Mouse (Mus musculus) midbrain, embryonic 10.5 days (tissue): ENCODE measurements around the gene Prr13. TPM values are rescaled to one million over a fixed set of nuclear protein-coding genes. Genes with fewer than 3 reads are reported as not detected.

Source experiments
- DNase-seq: peaks from one replicate; pipeline ENCODE4 v3.0.0-alpha.2; 2017; ENCODE audit warnings: low spot score
- H3K27ac ChIP-seq: fragments of 300-500 bp; sonication (generic); replicated peaks from 2 replicates; pipeline ENCODE4 v1.5.1; 2016; ENCODE audit warnings: mild to moderate bottlenecking
- H3K27me3 ChIP-seq: fragments of 300-500 bp; sonication (generic); 2 replicates; pipeline ENCODE4 v1.6.1; 2016; ENCODE audit warnings: low read depth, mild to moderate bottlenecking; ENCODE audit not compliant: poor library complexity, severe bottlenecking
- H3K36me3 ChIP-seq: fragments of 300-500 bp; sonication (generic); 2 replicates; pipeline ENCODE4 v1.6.1; 2016; ENCODE audit warnings: mild to moderate bottlenecking, moderate library complexity
- H3K4me1 ChIP-seq: fragments of 300-500 bp; sonication (generic); 2 replicates; pipeline ENCODE4 v1.6.1; 2016
- H3K4me3 ChIP-seq: fragments of 300-500 bp; sonication (generic); 2 replicates; pipeline ENCODE4 v1.5.1; 2016; ENCODE audit warnings: mild to moderate bottlenecking, moderate library complexity
- H3K9me3 ChIP-seq: fragments of 300-500 bp; sonication (generic); replicated peaks from 2 replicates; pipeline ENCODE4 v1.6.1; 2016; ENCODE audit warnings: mild to moderate bottlenecking
- whole genome bisulfite sequencing: fragments of 180-500 bp; shearing (Covaris S2); methylation state at CpG from one replicate; pipeline ENCODE4 v1.1.7; 2016; 5-methylcytosine and 5-hydroxymethylcytosine counted together
- polyA plus RNA-seq: library from polyadenylated mRNA; unstranded; fragments of >200 nt; fragmentation: Nextera tagmentation; extraction: Ambion mirVana; gene quantifications from 2 replicates; pipeline ENCODE4 v1.2.1, GENCODE M21; 2016

Prr13 gene
- polyA plus RNA-seq: 75.7 and 82.3 TPM in 2 replicates

GRCm38 (mm10) chr15:102458904-102459317, at the start of gene Prr13:
TSS of gene Prr13 (plus strand) at chr15:102459028.
- under 1% methylated on average over 19 of the region's 19 CpGs for WGBS
- Histone ChIP-seq H3K27ac (peak within 1 kb of the TSS; percentile 66; the same call in 1 of the 2 replicates), H3K4me3 (peak within 1 kb of the TSS; percentile 57), H3K9me3 (no peaks in the 10 kb centered on the region), H3K36me3 (peaks cover 16% of the 10 kb centered on the region), H3K4me1 (peaks cover 27% of the 10 kb centered on the region), H3K27me3 (no peaks in the 10 kb centered on the region)
- peak; percentile 84 for DNase-seq

- DNase-seq: no peak
- Histone ChIP-seq H3K27ac (no peak overlapping the region), H3K4me3 (peak overlapping the region; percentile 18; the same call in 1 of the 2 replicates), H3K36me3 (peaks cover 68% of the 10 kb centered on the region), H3K27me3 (no peaks in the 10 kb centered on the region), H3K4me1 (peaks cover 53% of the 10 kb centered on the region), H3K9me3 (no peaks in the 10 kb centered on the region; the same call in 1 of the 2 replicates)
- 96% methylated on average over 3 of the region's 3 CpGs for WGBS
These were observed 49.5 kb upstream of the Prr13 start for GRCm38 (mm10) chr15:102409286-102409685.

- no peak for DNase-seq
- Histone ChIP-seq H3K27me3 (no peaks in the 10 kb centered on the region), H3K9me3 (no peaks in the 10 kb centered on the region; the same call in 1 of the 2 replicates), H3K4me3 (peak overlapping the region; percentile 18; the same call in 1 of the 2 replicates), H3K4me1 (peaks cover 46% of the 10 kb centered on the region), H3K36me3 (peaks cover 86% of the 10 kb centered on the region), H3K27ac (no peak overlapping the region)
- WGBS: 97% methylated on average over 1 of the region's 1 CpGs
These were observed 47.8 kb upstream of the Prr13 start for GRCm38 (mm10) chr15:102411077-102411476.

GRCm38 (mm10) chr15:102413687-102414086, 45.1 kb upstream of the Prr13 start:
- no peaks in the 10 kb centered on the region for H3K27me3 ChIP-seq
- peaks cover 23% of the 10 kb centered on the region for H3K4me1 ChIP-seq
- no peaks in the 10 kb centered on the region; the same call in 1 of the 2 replicates for H3K9me3 ChIP-seq
- H3K27ac ChIP-seq: no peak overlapping the region
- no peak for DNase-seq
- H3K36me3 ChIP-seq: peaks cover 99% of the 10 kb centered on the region
- no peak overlapping the region for H3K4me3 ChIP-seq

GRCm38 (mm10) chr15:102417524-102417923, 41.3 kb upstream of the Prr13 start:
- Histone ChIP-seq H3K27me3 (no peaks in the 10 kb centered on the region), H3K9me3 (no peaks in the 10 kb centered on the region; the same call in 1 of the 2 replicates), H3K4me3 (no peak overlapping the region), H3K36me3 (peaks cover 87% of the 10 kb centered on the region), H3K4me1 (no peaks in the 10 kb centered on the region), H3K27ac (no peak overlapping the region)
- WGBS: 93% methylated on average over 2 of the region's 2 CpGs
- no peak for DNase-seq

GRCm38 (mm10) chr15:102420986-102421385, 37.8 kb upstream of the Prr13 start:
- Histone ChIP-seq H3K4me3 (no peak overlapping the region), H3K27me3 (no peaks in the 10 kb centered on the region), H3K4me1 (no peaks in the 10 kb centered on the region), H3K27ac (no peak overlapping the region), H3K36me3 (peaks cover 86% of the 10 kb centered on the region), H3K9me3 (no peaks in the 10 kb centered on the region)
- no peak for DNase-seq
- WGBS: 54% methylated on average over 1 of the region's 1 CpGs

- no peak for DNase-seq
- Histone ChIP-seq H3K36me3 (peaks cover 87% of the 10 kb centered on the region), H3K4me1 (no peaks in the 10 kb centered on the region), H3K9me3 (no peaks in the 10 kb centered on the region), H3K27me3 (no peaks in the 10 kb centered on the region), H3K27ac (no peak overlapping the region), H3K4me3 (no peak overlapping the region)
- WGBS: 64% methylated on average over 3 of the region's 3 CpGs
These were observed 37.4 kb upstream of the Prr13 start for GRCm38 (mm10) chr15:102421437-102421836.

- H3K4me1 ChIP-seq: no peaks in the 10 kb centered on the region
- 92% methylated on average over 2 of the region's 2 CpGs for WGBS
- DNase-seq: no peak
These were observed 35.1 kb upstream of the Prr13 start for GRCm38 (mm10) chr15:102423602-102424240.

GRCm38 (mm10) chr15:102424657-102425056, 34.2 kb upstream of the Prr13 start:
- no peaks in the 10 kb centered on the region for H3K4me1 ChIP-seq
- peaks cover 86% of the 10 kb centered on the region for H3K36me3 ChIP-seq
- no peak overlapping the region for H3K4me3 ChIP-seq
- 91% methylated on average over 2 of the region's 2 CpGs for WGBS
- H3K27me3 ChIP-seq: no peaks in the 10 kb centered on the region
- DNase-seq: no peak
- no peaks in the 10 kb centered on the region for H3K9me3 ChIP-seq
- H3K27ac ChIP-seq: no peak overlapping the region

More at GRCm38 (mm10) chr15:102423602-102424240, 35.1 kb upstream of the Prr13 start:
- Histone ChIP-seq H3K36me3 (peaks cover 86% of the 10 kb centered on the region), H3K27me3 (no peaks in the 10 kb centered on the region), H3K27ac (no peak overlapping the region), H3K4me3 (no peak overlapping the region), H3K9me3 (no peaks in the 10 kb centered on the region)

- H3K4me3 ChIP-seq: no peak overlapping the region
- H3K36me3 ChIP-seq: peaks cover 96% of the 10 kb centered on the region
- no peaks in the 10 kb centered on the region for H3K27me3 ChIP-seq
- no peak for DNase-seq
- H3K27ac ChIP-seq: no peak overlapping the region
- 95% methylated on average over 1 of the region's 1 CpGs for WGBS
- H3K9me3 ChIP-seq: no peaks in the 10 kb centered on the region
- H3K4me1 ChIP-seq: no peaks in the 10 kb centered on the region
These were observed 31.9 kb upstream of the Prr13 start for GRCm38 (mm10) chr15:102426963-102427362.

GRCm38 (mm10) chr15:102432046-102432445, 26.8 kb upstream of the Prr13 start:
- no peaks in the 10 kb centered on the region for H3K27me3 ChIP-seq
- 92% methylated on average over 1 of the region's 1 CpGs for WGBS
- no peak overlapping the region for H3K4me3 ChIP-seq
- no peak overlapping the region for H3K27ac ChIP-seq
- H3K4me1 ChIP-seq: no peaks in the 10 kb centered on the region
- H3K9me3 ChIP-seq: no peaks in the 10 kb centered on the region
- no peak for DNase-seq
- H3K36me3 ChIP-seq: peaks cover 95% of the 10 kb centered on the region

GRCm38 (mm10) chr15:102433173-102433572, 25.7 kb upstream of the Prr13 start:
- H3K9me3 ChIP-seq: no peaks in the 10 kb centered on the region
- no peak overlapping the region for H3K27ac ChIP-seq
- no peak for DNase-seq
- H3K4me3 ChIP-seq: no peak overlapping the region
- H3K36me3 ChIP-seq: peaks cover 91% of the 10 kb centered on the region
- WGBS: 96% methylated on average over 4 of the region's 4 CpGs
- no peaks in the 10 kb centered on the region for H3K27me3 ChIP-seq
- H3K4me1 ChIP-seq: no peaks in the 10 kb centered on the region

- Histone ChIP-seq H3K27ac (no peak overlapping the region), H3K36me3 (peaks cover 8% of the 10 kb centered on the region; the same call in 1 of the 2 replicates), H3K27me3 (no peaks in the 10 kb centered on the region)
These were observed 16.3 kb upstream of the Prr13 start for GRCm38 (mm10) chr15:102442490-102442889.

More at GRCm38 (mm10) chr15:102442490-102442889, 16.3 kb upstream of the Prr13 start:
- Histone ChIP-seq H3K4me3 (no peak overlapping the region), H3K4me1 (peaks cover 9% of the 10 kb centered on the region), H3K9me3 (no peaks in the 10 kb centered on the region)
- peak; percentile 81 for DNase-seq
- 45% methylated on average over 2 of the region's 2 CpGs for WGBS
